31 mouse cellular contexts compared by ENCODE assay signal in the genomic region with DNA sequence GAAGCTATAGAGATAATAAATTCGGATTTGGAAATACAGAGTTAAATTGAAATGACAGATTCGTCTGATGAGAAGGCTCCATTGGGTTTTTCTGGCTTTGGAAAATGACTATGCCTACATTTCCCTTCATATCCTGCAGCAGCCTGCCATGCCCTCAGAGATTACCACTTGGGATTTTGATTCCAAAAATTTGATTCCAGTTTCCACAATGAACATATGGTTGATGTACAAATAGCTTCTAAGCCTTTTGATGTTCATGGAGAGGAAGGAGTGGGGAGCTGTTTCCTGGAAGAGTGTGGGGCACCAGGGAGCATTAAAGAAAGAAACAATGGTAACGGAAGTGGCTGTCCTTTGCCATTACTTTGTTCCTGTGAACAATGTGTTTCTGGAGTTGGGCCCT.
"Had no signal": no experiment of that assay in that cellular context is flagged by ENCODE, and none has a peak within 500 bp of the region (broad histone marks: within the 10 kb centered on the region; RNA-seq: fewer than 3 reads in every experiment).

No protein-coding gene starts in this region.

- H3K4me1 ChIP-seq: limb, embryonic 12.5 days; limb, embryonic 13.5 days; limb, embryonic 15.5 days; liver, embryonic 12.5 days; liver, embryonic 13.5 days; liver, embryonic 15.5 days; lung, embryonic 15.5 days; megakaryocyte, embryonic 14.5 days; midbrain, embryonic 10.5 days; midbrain, embryonic 12.5 days; midbrain, embryonic 13.5 days; midbrain, embryonic 15.5 days; neural tube, embryonic 12.5 days; neural tube, embryonic 13.5 days had no signal

- H3K36me3 ChIP-seq: limb, embryonic 10.5 days; limb, embryonic 12.5 days; limb, embryonic 13.5 days; limb, embryonic 15.5 days; liver, embryonic 12.5 days; liver, embryonic 13.5 days; liver, embryonic 15.5 days; lung, embryonic 15.5 days; midbrain, embryonic 10.5 days; midbrain, embryonic 12.5 days; midbrain, embryonic 13.5 days; midbrain, embryonic 15.5 days; neural tube, embryonic 12.5 days; neural tube, embryonic 13.5 days had no signal

- H3K4me2 ChIP-seq: limb, embryonic 12.5 days; limb, embryonic 13.5 days; limb, embryonic 15.5 days; liver, embryonic 11.5 days; liver, embryonic 12.5 days; liver, embryonic 13.5 days; liver, embryonic 15.5 days; lung, embryonic 15.5 days; midbrain, embryonic 11.5 days; midbrain, embryonic 12.5 days; midbrain, embryonic 13.5 days; midbrain, embryonic 15.5 days; neural tube, embryonic 12.5 days; neural tube, embryonic 13.5 days had no signal

- H3K27me3 ChIP-seq: limb, embryonic 12.5 days; limb, embryonic 13.5 days; limb, embryonic 15.5 days; liver, embryonic 12.5 days; liver, embryonic 13.5 days; liver, embryonic 15.5 days; lung, embryonic 15.5 days; megakaryocyte, embryonic 14.5 days; midbrain, embryonic 12.5 days; midbrain, embryonic 13.5 days; midbrain, embryonic 15.5 days; neural tube, embryonic 12.5 days; neural tube, embryonic 13.5 days had no signal

- H3K9ac ChIP-seq: limb, embryonic 12.5 days; limb, embryonic 13.5 days; limb, embryonic 15.5 days; liver, embryonic 12.5 days; liver, embryonic 13.5 days; liver, embryonic 14.5 days; liver, embryonic 15.5 days; liver, postnatal 0 days; lung, embryonic 15.5 days; midbrain, embryonic 12.5 days; midbrain, embryonic 13.5 days; midbrain, embryonic 15.5 days; neural tube, embryonic 12.5 days; neural tube, embryonic 13.5 days had no signal

- H3K27ac ChIP-seq: limb, embryonic 10.5 days; limb, embryonic 12.5 days; limb, embryonic 13.5 days; limb, embryonic 15.5 days; liver, embryonic 12.5 days; liver, embryonic 13.5 days; liver, embryonic 14.5 days; liver, embryonic 15.5 days; lung, embryonic 15.5 days; macrophage; midbrain, embryonic 10.5 days; midbrain, embryonic 12.5 days; midbrain, embryonic 13.5 days; midbrain, embryonic 15.5 days; neural tube, embryonic 12.5 days; neural tube, embryonic 13.5 days had no signal

- DNase-seq: left cerebral cortex, postnatal 4 days; liver; liver, embryonic 13.5 days; liver, postnatal 0 days; lung, adult 18-20 months; lung, adult 2 months; lung, postnatal 10 days; lung, postnatal 14 days; lung, postnatal 36 days; lung, postnatal 4 days; midbrain, embryonic 14.5 days had no signal

- H3K4me3 ChIP-seq: limb, embryonic 10.5 days; limb, embryonic 12.5 days; limb, embryonic 13.5 days; limb, embryonic 15.5 days; liver, embryonic 12.5 days; liver, embryonic 13.5 days; liver, embryonic 15.5 days; lung, embryonic 15.5 days; megakaryocyte, embryonic 14.5 days; midbrain, embryonic 10.5 days; midbrain, embryonic 12.5 days; midbrain, embryonic 13.5 days; midbrain, embryonic 15.5 days; myocyte; neural tube, embryonic 12.5 days; neural tube, embryonic 13.5 days had no signal

- ATAC-seq: liver, embryonic 12.5 days; liver, postnatal 0 days; midbrain, embryonic 13.5 days; midbrain, embryonic 15.5 days; midbrain, embryonic 16.5 days had no signal

- H3K9me3 ChIP-seq: limb, embryonic 10.5 days; limb, embryonic 12.5 days; limb, embryonic 13.5 days; limb, embryonic 15.5 days; liver, embryonic 12.5 days; liver, embryonic 13.5 days; liver, embryonic 15.5 days; lung, embryonic 15.5 days; megakaryocyte, embryonic 14.5 days; midbrain, embryonic 10.5 days; midbrain, embryonic 12.5 days; midbrain, embryonic 13.5 days; midbrain, embryonic 15.5 days; neural tube, embryonic 12.5 days; neural tube, embryonic 13.5 days had no signal
